Mouse (Mus musculus): ENCODE data around the gene Kntc1. TPM values are rescaled to one million over a fixed set of nuclear protein-coding genes. Genes with fewer than 3 reads are reported as not detected.

Kntc1 gene
- polyA plus RNA-seq, 2 experiments from 2014 or later = 2.8 to 4.2 TPM

DNA sequence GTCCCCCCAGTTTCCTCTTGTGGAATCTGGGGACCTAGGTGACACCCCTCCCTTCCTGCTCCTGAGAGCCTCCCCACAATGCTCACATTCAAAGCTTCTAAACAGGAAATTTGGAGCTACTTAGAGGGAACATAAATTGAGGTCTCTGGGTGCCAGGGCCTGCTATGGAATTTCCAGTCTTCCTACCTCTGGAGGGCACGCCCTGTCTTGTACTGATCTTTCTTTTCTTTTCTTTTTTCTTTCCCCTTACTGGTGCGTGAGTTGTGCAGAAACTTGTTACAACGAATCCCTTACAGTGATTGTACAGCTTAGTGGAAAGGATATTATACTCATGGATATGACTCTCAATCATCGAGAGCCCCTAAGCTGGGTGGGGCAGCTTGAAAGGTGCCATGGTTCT is 120.1 kb downstream of the Kntc1 start:
- no peak for ATAC-seq

Other genes starting within 250 kb of the Kntc1 start
- gene B3gnt4, start 239.3 kb upstream of the Kntc1 start, polyA plus RNA-seq (2017; shearing (Covaris generic)) = 1 to 10 TPM in 1 of 2 experiments, not detected in 1; 1.4 TPM
- 10 to 100 TPM; 85.0 to 99.0 TPM for gene Diablo, start 225.5 kb upstream of the Kntc1 start, polyA plus RNA-seq (2017; shearing (Covaris generic))
- not detected for gene Gm49027, start 224.2 kb upstream of the Kntc1 start, polyA plus RNA-seq (2017; shearing (Covaris generic))
- gene Vps33a, start 176.7 kb upstream of the Kntc1 start, polyA plus RNA-seq (2017; shearing (Covaris generic)) = 10 to 100 TPM; 38.3 to 53.6 TPM
- 10 to 100 TPM; 48.4 to 51.4 TPM for gene Clip1, start 65.1 kb upstream of the Kntc1 start, polyA plus RNA-seq (2017; shearing (Covaris generic))
- gene Zcchc8, start 28.6 kb upstream of the Kntc1 start, polyA plus RNA-seq (2017; shearing (Covaris generic)) = 10 to 100 TPM; 55.3 to 67.5 TPM
- gene Rsrc2, start 302 bp upstream of the Kntc1 start, polyA plus RNA-seq (2017; shearing (Covaris generic)) = 100 to 1,000 TPM; 160 to 180 TPM
- under 1 TPM in 1 of 2 experiments, not detected in 1; 0.42 TPM for gene Hcar2, start 115.8 kb downstream of the Kntc1 start, polyA plus RNA-seq (2017; shearing (Covaris generic))
- gene Hcar1, start 130.3 kb downstream of the Kntc1 start, polyA plus RNA-seq (2017; shearing (Covaris generic)) = not detected
- gene Denr, start 157.5 kb downstream of the Kntc1 start, polyA plus RNA-seq (2017; shearing (Covaris generic)) = 10 to 100 TPM; 52.8 to 75.2 TPM
- gene Gm43518, start 177.7 kb downstream of the Kntc1 start, polyA plus RNA-seq (2017; shearing (Covaris generic)) = 1 to 10 TPM; 2.7 to 8.0 TPM
- 10 to 100 TPM in 1 of 2 experiments, 1 to 10 TPM in 1; 9.6 to 16.0 TPM for gene Ccdc62, start 181.0 kb downstream of the Kntc1 start, polyA plus RNA-seq (2017; shearing (Covaris generic))
- 10 to 100 TPM; 11.0 to 12.1 TPM for gene Hip1r, start 223.9 kb downstream of the Kntc1 start, polyA plus RNA-seq (2017; shearing (Covaris generic))